ENCODE assay signal across 8 mouse cellular contexts in the genomic region with DNA sequence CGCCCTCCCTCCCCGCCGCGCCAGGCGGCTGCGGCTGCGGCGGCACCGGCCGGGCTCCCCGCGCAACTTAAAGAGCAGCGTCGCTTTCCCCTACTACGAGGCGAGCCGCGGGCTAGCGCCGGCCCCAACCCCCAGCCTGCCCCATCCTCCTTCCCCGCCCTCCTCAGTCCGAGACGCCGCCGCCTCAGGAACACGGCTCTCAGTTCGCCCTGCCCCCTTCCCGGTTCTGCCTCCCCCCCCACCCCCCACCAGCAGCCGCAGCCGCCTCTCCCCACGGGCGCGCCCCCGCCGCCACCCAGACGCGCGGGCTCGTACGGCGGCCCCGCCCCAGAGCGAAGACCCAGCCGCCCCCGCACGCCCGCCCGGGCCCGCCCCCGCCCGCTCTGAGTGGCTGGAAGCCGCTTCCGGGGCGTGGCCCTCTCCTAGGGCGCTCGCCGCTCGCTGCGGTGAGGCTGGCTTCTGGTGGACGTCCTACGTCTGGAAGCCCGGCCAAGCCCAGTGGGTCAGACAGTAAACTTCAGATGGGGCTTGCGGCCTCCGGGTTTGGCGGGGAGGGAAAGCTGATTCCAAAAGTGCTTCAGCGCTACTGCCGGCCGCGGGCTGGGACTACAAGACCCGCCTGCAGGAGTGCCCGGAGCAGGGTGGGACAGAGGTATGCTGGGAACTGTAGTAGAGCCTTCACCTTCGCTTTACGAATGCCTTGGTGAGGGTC. TPM values are rescaled to one million over a fixed set of nuclear protein-coding genes. Genes with fewer than 3 reads are reported as not detected.
A peak's percentile ranks its signal among the peaks of the same experiment; 100 is the strongest.
DNase-seq lines count a peak whose midpoint lies in the region; ATAC-seq lines count a peak whose summit lies in the region.

A gene (minus strand): TSS at position 92 of the 712 bp plus-strand sequence.

- peaks cover 26% of the 10 kb centered on the region for H3K4me1 ChIP-seq in hindbrain, embryonic 13.5 days (replicated peaks)

- H3K9ac ChIP-seq in hindbrain, embryonic 13.5 days: peak within 1 kb of the TSS; percentile 99

- H3K36me3 ChIP-seq in hindbrain, embryonic 13.5 days: no peaks in the 10 kb centered on the region

- H3K27me3 ChIP-seq in hindbrain, embryonic 13.5 days: no peaks in the 10 kb centered on the region

- peak within 1 kb of the TSS; percentile 100 for H3K27ac ChIP-seq in hindbrain, embryonic 13.5 days

- H3K4me2 ChIP-seq in hindbrain, embryonic 13.5 days: peak within 1 kb of the TSS; percentile 83

- H3K9me3 ChIP-seq in hindbrain, embryonic 13.5 days: no peaks in the 10 kb centered on the region

- WGBS in hindbrain, embryonic 13.5 days: under 1% methylated on average over 35 of the region's 73 CpGs

- peak within 1 kb of the TSS; percentile 93 for H3K4me3 ChIP-seq in hindbrain, embryonic 13.5 days

- peak; percentile 99 for DNase-seq in NIH3T3 (ENCODE audit: low read depth)
- DNase-seq in cerebellum, postnatal 10 days: peak; percentile 97 to 99
- peak; percentile 89 to 91 for DNase-seq in frontal cortex, postnatal 14 days (ENCODE audit: low spot score in 2 of 2)
- peak; percentile 82 to 92 for DNase-seq in layer of hippocampus, postnatal 25 days (ENCODE audit: extremely low spot score in 1 of 2, low spot score in 1 of 2)
- DNase-seq in lung, postnatal 25 days (ENCODE audit: low spot score): peak; percentile 97
- peak; percentile 95 for DNase-seq in retina, embryonic 14.5 days (ENCODE audit: low spot score)
- DNase-seq in thymus, postnatal 4 days: peak; percentile 98

- peak; percentile 95 for ATAC-seq in hindbrain, embryonic 13.5 days (ENCODE audit: low FRiP score)

RNA-seq across cellular contexts. Expression of the gene that starts here (rescaled TPM):
- polyA plus RNA-seq in hindbrain, embryonic 13.5 days (2015; fragmentation: Nextera tagmentation; extraction: Ambion mirVana): 27.5 and 27.6 TPM in 2 replicates
- 10 to 100 TPM; 31.6 to 40.0 TPM for total RNA-seq in layer of hippocampus, postnatal 25 days (2021)

Comparison
In these comparisons a context has a peak if more than half of its experiments do, and no peak if none do; other contexts are left out.
1. Peak in every context shown above with its lines: DNase-seq, ATAC-seq, H3K4me3 ChIP-seq and H3K27ac ChIP-seq.